Mouse (Mus musculus): Measurements from ENCODE around the gene Prdm4.

Gene Prdm4

GRCm38 (mm10) chr10:85916498-85917309, at the start of gene Prdm4:
TSS of gene Prdm4 (minus strand) at chr10:85917142.
- peak; percentile 95 to 96 for DNase-seq

DNA sequence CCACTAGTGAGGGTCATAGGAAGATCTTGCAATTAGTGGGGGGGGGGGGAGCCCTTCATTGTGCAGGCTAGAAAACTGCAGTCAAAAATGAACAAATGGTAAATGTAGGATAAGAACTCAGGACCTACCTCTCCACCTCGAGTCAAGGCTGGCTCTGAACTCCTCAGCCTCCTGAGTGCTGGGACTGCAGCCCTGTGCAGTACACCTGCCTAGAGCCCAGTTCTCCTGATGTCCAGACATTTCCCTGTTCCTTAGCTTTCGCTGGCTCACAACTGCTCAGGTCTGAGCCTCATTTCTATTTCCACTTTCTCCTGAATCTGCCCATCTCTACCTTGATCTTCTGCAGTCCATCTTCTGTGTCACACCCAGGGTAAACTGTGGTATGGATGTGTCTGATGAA, 49.5 kb upstream of the Prdm4 start:
- no peak for DNase-seq

DNA sequence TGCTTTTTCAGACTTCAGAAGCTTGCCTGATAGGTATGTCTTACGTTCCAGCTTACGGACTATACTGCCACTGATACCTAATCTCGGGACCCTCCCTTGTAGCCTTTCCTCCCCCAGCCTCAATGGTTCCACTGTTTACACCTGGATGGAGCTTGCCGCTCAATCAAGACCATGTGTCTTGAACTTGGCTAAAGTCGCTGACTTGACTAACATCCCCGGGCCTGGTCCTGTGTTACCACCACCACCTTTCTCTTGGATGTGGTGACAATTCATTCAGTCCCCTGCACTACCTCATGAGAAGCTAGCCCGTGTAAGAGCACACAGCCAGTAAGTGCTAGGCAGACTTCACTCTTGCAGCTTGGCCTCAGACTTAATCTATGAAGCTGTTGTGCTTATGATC, 47.4 kb upstream of the Prdm4 start:
- no peak for DNase-seq

GRCm38 (mm10) chr10:85962897-85963296, 46.0 kb upstream of the Prdm4 start:
- DNase-seq, result no peak

DNA sequence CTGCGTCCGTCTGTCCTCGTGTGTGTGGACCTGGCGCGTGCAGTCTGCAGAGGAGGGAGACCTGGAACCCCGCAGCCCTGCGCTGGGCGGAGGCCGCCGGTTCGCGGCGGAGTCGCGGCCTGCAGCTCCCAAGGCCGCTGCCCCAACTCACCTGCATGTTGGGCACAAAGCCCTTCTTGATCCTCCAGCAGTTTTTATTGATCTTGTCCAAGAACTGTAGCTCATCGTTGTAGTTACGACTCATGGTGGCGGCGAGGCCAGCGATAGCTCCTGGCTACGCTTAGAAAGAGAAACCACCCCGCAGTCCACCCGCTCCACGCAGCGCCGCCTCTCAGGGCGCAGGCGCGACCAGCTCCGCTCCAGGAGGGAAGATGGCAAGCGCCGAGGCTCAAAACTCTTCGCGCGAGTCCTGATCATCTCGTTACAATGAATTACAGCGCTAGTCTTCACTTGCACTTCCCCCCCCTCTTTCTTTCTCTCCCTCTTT, 40.6 kb upstream of the Prdm4 start, which contains the start of gene Rtcb:
Gene Rtcb, minus strand, starts transcription at position 360 of the 487 bp plus-strand sequence.
- peak; percentile 90 to 97 for DNase-seq

DNA sequence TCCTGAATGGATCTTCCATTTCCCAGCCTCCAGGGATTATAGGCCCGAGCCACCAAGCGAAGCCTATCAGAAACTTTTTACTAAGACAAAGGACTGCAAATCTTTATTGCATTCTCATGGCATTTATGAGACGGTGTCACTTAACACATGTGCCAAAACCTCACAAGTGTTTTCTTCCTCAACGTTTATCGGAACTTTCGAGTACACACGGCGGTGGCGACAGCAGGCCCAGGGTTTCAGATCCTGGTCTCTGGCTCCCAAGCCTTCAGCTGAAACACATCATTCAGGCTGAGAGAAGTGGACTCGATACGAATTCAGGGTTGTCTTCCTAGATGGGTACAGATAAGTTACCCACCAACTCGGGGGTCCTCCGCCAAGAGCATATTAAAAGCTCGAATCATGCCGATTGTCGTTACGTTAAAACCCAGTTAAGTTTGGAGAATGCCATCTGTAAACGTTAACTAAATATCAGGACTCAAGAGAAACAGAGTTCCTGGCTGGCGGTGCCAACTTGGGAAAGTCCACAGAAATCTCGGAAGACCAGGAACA, 40.0 kb upstream of the Prdm4 start:
- no peak for DNase-seq

DNA sequence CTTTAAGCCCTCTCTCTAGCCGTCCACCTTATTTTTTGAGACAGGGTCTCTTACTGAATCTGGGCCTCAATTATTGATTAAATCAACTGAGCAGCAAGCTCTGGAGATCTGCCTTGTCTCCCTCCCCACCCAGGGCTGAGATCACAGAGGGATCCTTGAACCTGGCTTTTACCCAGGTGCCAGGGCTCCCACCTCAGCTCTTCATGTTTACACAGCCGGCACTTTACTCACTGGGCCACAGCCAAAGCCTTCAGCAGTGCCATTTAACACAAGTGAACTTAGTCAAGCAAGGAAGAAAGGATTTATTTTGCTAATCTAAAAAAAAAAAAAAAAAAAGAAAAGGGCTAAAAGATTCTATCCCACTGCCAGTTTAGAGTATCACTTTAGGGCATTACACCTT, 37.5 kb upstream of the Prdm4 start:
- no peak for DNase-seq

GRCm38 (mm10) chr10:85953401-85953800, 36.5 kb upstream of the Prdm4 start:
- DNase-seq, result no peak

- peak in 1 of 2 experiments; percentile 17 for DNase-seq
Measured at GRCm38 (mm10) chr10:85951765-85952443, 35.0 kb upstream of the Prdm4 start.

- no peak for DNase-seq
Measured at GRCm38 (mm10) chr10:85948483-85949196, 31.7 kb upstream of the Prdm4 start.

DNA sequence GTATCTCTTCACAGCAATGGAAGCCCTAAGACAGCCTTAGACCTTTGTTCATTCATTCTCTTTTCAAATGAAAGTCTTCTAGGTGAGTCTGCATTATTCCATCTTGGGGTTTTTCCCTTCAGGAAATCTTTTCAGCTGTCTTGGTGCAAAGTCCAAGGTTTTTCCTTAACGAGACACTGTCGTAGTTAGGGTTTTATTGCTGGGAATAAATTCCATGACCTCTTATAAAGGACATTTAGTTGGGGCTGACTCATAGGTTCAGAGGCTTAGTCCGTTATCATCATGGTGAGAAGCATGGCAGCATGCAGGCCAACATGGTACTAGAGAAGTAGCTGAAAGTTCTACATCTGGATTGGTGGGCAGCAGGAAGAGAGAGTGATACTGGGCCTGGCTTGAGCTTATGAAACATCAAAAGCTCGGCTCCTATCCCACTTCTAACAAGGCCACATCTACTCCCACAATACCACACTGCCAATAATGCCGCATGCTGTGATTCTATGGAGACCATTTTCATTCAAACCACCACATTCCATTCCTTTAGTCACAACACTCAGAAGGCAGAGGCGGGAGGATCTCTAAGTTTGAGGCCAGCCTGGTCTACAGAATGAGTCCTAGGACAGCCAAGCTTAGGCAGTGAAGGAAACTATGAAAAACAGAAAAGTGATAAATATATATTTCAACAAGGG, 19.5 kb upstream of the Prdm4 start:
- no peak for DNase-seq

DNA sequence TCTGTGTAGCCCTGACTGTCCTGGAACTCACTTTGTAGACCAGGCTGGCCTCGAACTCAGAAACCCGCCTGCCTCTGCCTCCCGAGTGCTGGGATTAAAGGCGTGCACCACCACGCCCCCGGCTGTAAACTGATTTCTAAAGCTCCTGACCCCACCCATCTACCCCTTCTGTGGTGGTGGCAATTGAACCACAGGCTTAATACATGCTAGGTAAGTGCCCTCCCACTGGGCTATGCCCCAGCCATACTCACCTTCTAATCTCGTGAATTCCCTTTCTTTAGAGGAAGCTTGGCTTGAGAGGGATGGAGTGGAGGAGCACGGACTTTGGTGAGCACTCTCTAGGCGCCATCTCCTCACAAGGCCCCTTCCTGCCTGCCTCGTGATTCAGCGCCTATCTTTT, 13.0 kb upstream of the Prdm4 start:
- DNase-seq, result no peak

DNA sequence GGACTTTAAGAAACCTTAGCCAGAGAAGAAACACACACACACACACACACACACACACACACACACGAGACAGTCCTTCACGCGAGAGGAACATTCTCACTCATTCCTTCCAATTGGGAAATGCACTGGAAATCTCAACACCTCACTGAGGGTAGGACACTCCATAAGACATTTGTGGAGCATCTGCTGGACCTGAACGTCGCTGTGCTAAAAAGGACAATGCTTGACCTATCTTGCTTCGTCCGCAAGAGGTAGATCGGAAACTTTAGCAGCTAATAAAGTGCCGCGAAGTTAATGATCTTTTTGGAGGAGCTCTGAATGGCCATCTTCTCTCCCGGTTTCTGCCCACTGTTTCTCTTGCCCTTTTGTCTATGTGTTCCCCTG, 12.3 kb upstream of the Prdm4 start:
- DNase-seq, result no peak

- peak; percentile 64 to 75 for DNase-seq
Measured at GRCm38 (mm10) chr10:85928499-85929207, 11.7 kb upstream of the Prdm4 start.

DNA sequence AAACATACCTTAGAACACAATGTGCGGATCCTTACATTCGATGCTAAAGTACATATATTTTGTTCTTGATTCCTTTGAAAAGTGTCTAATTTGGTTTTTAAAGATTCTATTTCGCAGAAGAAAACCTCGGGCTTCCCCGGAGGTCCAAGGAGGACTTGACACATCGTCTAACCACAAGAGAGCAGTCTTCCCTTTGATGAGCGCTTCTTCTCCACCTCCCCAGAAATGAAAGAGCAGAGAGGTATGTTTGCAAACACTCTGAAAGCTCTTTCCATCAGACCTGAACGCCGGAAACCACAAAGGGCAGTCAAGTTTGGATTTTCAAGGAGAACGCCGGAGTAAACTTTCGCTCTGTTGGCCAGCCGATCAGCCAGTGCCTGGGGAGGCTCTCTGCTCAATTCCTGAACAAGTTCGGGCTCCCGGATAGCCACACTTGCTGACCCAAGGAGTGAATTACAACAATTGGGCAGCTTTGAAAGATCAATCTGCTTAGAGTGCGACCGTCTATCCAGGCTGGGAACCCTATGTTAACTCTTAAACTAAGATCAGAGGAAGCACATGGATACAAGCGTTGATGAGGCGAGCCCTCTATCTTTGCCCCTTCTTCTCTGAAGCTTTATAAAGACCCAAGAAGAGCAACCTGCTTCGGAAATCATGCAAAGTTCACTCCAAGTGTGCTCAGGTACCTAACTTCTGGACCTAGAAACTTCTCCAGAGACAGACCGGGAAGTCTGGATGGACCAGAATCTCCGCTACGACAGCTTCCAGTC, 10.9 kb upstream of the Prdm4 start, which contains the start of gene Ascl4:
Gene Ascl4, plus strand, starts transcription at position 6 of the 770 bp plus-strand sequence.
- DNase-seq, result peak in 1 of 2 experiments; percentile 28

- no peak for DNase-seq
Measured at GRCm38 (mm10) chr10:85879886-85880486, 37.0 kb downstream of the Prdm4 start.

- DNase-seq, result no peak
Measured at GRCm38 (mm10) chr10:85875812-85876211, 41.1 kb downstream of the Prdm4 start.

DNA sequence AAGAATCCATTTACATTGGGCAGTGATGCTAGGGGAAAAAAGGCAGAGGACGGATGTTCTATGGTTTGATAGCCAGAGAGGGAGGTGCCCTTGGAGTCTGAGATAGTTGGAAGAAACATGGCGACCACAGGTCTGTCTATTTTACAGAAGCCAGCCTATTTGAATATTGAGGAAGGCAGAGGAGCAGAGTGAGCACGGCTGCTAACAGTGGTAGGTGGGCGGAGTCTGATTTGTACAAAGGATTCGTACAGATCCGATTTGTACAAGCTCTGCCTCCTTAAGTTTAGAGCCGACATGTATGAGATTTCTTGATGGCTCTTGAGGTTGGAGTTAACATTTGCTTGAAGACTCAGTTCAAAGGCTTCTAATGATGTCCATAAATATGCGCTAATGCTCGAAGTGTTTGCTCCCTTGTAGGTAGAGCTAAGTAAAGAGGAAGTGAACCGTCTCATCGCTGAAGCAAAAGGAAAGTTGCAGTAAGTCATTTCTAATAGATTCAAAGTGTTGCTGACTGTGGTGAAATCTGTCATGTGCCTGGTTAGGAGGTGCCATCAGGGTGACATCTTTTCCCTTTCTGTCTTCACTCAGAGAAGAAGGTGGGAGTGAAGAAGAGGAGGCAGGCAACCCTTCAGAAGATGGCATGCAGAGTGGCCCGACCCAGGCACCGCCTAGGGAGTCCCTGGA, 42.9 kb downstream of the Prdm4 start:
- no peak for DNase-seq

DNA sequence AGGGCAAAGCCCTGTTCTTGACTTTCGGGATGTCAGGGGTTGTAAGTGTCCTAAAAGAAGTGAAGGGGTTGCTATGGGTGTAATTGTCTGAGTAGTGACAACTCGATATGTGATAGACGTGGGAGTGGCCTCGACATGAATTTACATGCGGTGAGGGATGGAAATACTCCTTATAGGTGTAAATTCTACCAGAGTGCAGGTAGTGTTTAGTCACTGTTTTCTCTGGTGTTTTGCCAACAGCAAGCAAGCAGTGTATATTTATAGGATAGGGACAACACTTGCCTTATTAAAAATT, 44.5 kb downstream of the Prdm4 start:
- no peak for DNase-seq

All from spleen, adult 18-20 months (tissue).